Mouse (Mus musculus) olfactory bulb, adult 2 months (tissue): ENCODE measurements around the gene Foxj2. TPM values are rescaled to one million over a fixed set of nuclear protein-coding genes. Genes with fewer than 3 reads are reported as not detected.
A peak's percentile ranks its signal among the peaks of the same experiment; 100 is the strongest.

Experiments
- H3K27ac ChIP-seq: fragments of 200-500 bp; 2 replicates; pipeline ENCODE4 v1.5.1; 2012; ENCODE audit warnings: low read depth, low read length; ENCODE audit not compliant: insufficient read depth
- H3K4me1 ChIP-seq: fragments of 200-500 bp; 2 replicates; pipeline ENCODE4 v1.6.1; 2012; ENCODE audit warnings: low read length; ENCODE audit not compliant: control insufficient read depth, insufficient read depth
- H3K4me3 ChIP-seq: fragments of 200-500 bp; 2 replicates; pipeline ENCODE4 v1.5.1; 2012; ENCODE audit warnings: mild to moderate bottlenecking, low read depth, low read length, moderate library complexity; ENCODE audit not compliant: insufficient read depth
- CTCF ChIP-seq: fragments of 200-500 bp; IDR thresholded peaks from 2 replicates; pipeline ENCODE4 v1.5.1; 2012; ENCODE audit warnings: low read depth, mild to moderate bottlenecking, low read length, moderate library complexity; ENCODE audit not compliant: insufficient read depth
- POLR2A ChIP-seq: fragments of 200-500 bp; IDR thresholded peaks from 2 replicates; pipeline ENCODE4 v1.6.1; 2012; ENCODE audit warnings: mild to moderate bottlenecking, low read depth, low read length, moderate library complexity; ENCODE audit not compliant: insufficient read depth
- WGBS: fragments of 180-500 bp; shearing (Covaris S2); methylation state at CpG from one replicate; pipeline ENCODE4 v1.1.7; 2018; 5-methylcytosine and 5-hydroxymethylcytosine counted together
- polyA plus RNA-seq: library from polyadenylated mRNA; stranded (reverse); fragments of >200 nt; gene quantifications from 2 replicates; pipeline ENCODE4 v1.2.4, GENCODE M21; 2012; ENCODE audit warnings: low replicate concordance; ENCODE audit not compliant: missing spikeins, insufficient read depth, insufficient read length

The Foxj2 gene
- polyA plus RNA-seq, 1 experiment, result not detected

- peaks cover 6% of the 10 kb centered on the region for H3K4me1 ChIP-seq
- no peak for TF ChIP-seq POLR2A
- no peak for TF ChIP-seq CTCF
- H3K27ac ChIP-seq, result peak overlapping the region; percentile 58
- no peak overlapping the region for H3K4me3 ChIP-seq
- WGBS, result 25% methylated on average over 8 of the region's 8 CpGs
Observed at GRCm38 (mm10) chr6:122795254-122795935, 24.3 kb upstream of the Foxj2 start.

- peak overlapping the region; percentile 64 for H3K4me3 ChIP-seq
- peaks cover 9% of the 10 kb centered on the region for H3K4me1 ChIP-seq
- TF ChIP-seq POLR2A, result no peak
- TF ChIP-seq CTCF, result no peak
- H3K27ac ChIP-seq, result peak overlapping the region; percentile 59
- 21% methylated on average over 10 of the region's 10 CpGs for WGBS
Observed at GRCm38 (mm10) chr6:122800640-122801300, 18.9 kb upstream of the Foxj2 start.

DNA sequence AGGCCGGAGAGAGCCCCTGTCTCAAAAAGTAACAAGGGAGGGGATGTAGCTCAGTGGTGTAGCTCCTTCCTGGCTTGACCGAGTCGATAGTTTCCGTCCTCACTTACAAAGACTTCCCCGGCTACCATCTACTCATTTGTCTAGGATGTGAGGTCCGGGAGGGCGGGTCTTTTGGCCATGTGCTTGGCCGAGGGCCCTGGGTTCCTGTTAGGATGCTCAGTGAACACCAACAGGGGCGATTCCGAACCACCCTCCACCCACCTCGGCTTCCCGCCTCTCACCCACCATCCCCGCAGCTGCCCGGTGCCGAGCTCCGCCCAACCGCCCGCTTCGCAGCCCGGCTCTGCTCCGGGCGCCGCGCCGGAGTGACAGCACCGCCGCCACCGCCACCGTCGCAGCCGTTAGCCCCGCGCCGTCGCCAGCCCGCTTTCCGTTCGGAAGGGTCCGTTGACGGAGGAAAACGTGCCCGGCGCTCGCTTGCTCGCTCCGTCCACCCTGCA, 18.4 kb upstream of the Foxj2 start, which contains the start of gene Slc2a3:
Gene Slc2a3 (minus strand): TSS at position 340 of the 500 bp plus-strand sequence.
- TF ChIP-seq CTCF (no peak), POLR2A (no peak)
- Histone ChIP-seq H3K27ac (peak within 1 kb of the TSS; percentile 59), H3K4me1 (peaks cover 9% of the 10 kb centered on the region), H3K4me3 (peak within 1 kb of the TSS; percentile 64)
- under 1% methylated on average over 46 of the region's 46 CpGs for WGBS

DNA sequence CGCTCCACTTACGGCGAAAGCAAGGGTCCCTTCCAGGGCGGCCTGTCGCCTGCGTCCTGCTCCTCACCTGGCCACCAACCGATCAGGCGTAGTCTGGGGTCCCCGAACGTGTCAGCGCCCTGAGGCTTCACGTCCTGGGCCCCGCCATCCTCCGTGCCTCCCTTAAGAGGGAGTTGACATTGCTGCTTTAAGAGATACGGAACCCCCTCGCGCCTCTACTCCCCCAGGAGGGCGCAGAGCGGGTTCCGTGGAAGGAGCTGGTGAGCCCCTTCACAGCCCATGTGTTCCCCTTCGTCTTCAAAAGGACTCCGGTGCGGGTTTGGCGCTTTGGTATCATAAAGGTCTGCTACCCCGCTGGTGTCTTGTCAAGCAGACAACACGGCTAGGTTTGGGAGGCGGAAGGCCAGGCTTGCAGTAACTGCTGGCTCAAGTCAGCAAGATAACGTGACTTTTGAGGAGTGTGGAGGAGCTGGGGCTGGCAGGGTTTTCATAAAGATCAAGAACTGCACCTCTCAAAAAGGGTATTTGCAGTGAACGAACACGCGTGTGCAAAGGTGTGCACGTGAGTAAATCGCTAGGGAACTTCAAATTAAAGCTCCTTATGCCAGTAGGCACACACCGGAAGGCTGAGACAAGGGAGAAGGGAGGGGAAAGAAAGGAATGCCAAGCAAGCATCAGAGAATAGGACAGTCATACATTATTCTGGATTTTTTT, 17.8 kb upstream of the Foxj2 start:
- 1% methylated on average over 34 of the region's 34 CpGs for WGBS
- Histone ChIP-seq H3K4me1 (peaks cover 9% of the 10 kb centered on the region), H3K4me3 (peak overlapping the region; percentile 64), H3K27ac (peak overlapping the region; percentile 59)
- TF ChIP-seq POLR2A, result 0 out of 2 replicates have a peak, but pooled peaks have one; percentile 21
- no peak for TF ChIP-seq CTCF

DNA sequence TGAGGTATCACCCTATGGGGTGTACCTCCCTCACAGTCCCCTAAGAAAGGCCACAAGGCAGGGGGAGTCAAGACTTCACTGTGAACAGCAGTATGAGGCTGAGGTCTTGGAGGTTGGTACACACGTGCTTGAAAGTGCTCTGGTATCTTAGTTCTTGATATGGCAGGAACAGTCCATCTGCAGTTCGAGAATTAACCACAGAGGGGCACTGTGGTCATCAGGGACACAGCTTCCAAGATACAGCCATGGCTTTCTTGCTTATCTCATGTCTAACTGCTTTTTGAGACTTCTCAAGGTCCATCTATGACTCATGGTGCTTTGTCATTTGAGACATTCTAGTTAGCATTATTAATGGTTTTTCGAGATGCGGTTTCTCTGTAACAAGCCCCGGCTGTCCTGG, 15.3 kb upstream of the Foxj2 start:
- peaks cover 9% of the 10 kb centered on the region for H3K4me1 ChIP-seq
- H3K27ac ChIP-seq, result no peak overlapping the region
- TF ChIP-seq POLR2A (no peak), CTCF (no peak)
- no peak overlapping the region for H3K4me3 ChIP-seq
- WGBS, result 24% methylated on average over 5 of the region's 5 CpGs

DNA sequence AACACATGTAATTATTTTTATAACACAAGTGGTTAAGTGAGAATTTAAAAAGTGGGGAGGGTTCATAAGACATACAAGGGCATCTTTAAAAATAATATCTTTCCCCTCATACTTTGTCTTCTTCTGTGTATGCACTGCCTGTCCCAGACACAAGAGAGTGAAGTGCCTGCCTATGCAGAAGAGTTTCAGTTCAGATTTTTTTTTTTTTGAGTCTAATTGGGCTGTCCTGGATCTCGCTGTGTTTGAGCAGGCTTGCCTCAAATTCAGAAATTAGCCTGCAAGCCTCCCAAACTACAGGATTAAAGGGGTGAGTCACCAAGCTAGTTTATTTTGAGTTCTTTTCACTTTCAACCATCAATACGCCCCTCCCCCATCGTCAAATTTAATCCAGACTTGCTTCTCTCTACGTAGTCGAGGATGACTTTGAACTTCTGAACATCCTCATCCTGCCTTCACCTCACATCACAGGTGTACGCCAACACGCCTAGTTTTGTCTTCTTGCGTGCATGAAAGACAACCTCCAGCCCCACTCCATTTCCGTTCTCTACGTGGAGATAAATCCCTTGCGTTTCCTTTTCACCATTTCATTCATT, 9.6 kb upstream of the Foxj2 start:
- 0% methylated on average over 11 of the region's 11 CpGs for WGBS
- TF ChIP-seq CTCF (no peak), POLR2A (no peak)
- Histone ChIP-seq H3K4me3 (peak overlapping the region; percentile 82), H3K4me1 (peaks cover 2% of the 10 kb centered on the region; the same call in 1 of the 2 replicates), H3K27ac (peak overlapping the region; percentile 95)

DNA sequence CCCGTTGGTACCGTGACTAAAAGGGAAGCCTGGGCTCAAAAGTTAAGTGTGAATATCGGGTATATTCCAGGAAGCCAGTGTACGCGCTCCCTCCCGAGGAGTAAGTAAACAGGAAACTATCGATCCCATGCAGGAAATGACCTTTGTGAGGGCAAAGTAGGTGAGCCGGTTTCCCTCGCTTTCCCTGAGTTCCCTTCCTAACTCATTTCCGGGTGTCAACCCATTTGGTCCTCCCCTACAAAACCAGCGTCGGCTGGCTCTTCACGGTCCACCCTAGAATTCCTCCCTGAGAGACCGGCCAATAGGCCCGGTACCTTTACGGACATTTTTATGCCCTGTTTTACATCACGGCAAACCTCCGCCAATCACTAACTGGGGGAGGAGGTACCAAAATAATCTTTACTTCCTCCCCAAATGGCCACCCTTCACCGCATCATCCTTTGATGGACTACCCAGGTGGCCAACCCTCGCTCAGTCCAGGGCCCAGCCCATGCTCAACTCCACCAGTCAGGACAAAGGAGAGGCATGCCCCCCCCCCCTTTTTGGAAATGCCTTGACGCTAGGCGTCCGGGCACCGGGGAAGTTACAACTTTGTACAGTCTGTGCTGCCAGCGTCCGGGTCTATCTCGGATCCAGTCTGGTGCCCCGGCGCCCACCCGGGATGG, 9.0 kb upstream of the Foxj2 start:
- Histone ChIP-seq H3K4me3 (peak overlapping the region; percentile 82), H3K4me1 (peaks cover 2% of the 10 kb centered on the region; the same call in 1 of the 2 replicates), H3K27ac (peak overlapping the region; percentile 95)
- TF ChIP-seq POLR2A (no peak; the same call in 1 of the 2 replicates), CTCF (no peak)
- WGBS, result under 1% methylated on average over 30 of the region's 30 CpGs

GRCm38 (mm10) chr6:122811280-122811652, 8.4 kb upstream of the Foxj2 start:
- H3K4me3 ChIP-seq, result peak overlapping the region; percentile 82
- H3K4me1 ChIP-seq, result peaks cover 2% of the 10 kb centered on the region; the same call in 1 of the 2 replicates
- H3K27ac ChIP-seq, result peak overlapping the region; percentile 95
- WGBS, result under 1% methylated on average over 38 of the region's 38 CpGs
- peak; percentile 88; the same call in 1 of the 2 replicates for TF ChIP-seq POLR2A
- no peak for TF ChIP-seq CTCF
